Mouse (Mus musculus) intestine, embryonic 14.5 days (tissue): ENCODE measurements around the gene Hnrnpl. TPM values are rescaled to one million over a fixed set of nuclear protein-coding genes. Genes with fewer than 3 reads are reported as not detected.

Source experiments
- ATAC-seq: fragments of 200-750 bp; cut with Nextera tagmentation; replicated peaks from 2 replicates; pipeline ENCODE4 v1.8.0; 2017; ENCODE audit warnings: low read depth, moderate number of reproducible peaks, moderate TSS enrichment, moderate library complexity; ENCODE audit not compliant: low FRiP score, low TSS enrichment
- DNase-seq: peaks from one replicate; pipeline ENCODE4 v3.0.0-alpha.2; 2018; ENCODE audit warnings: low spot score
- H3K27ac ChIP-seq: fragments of 300-500 bp; sonication (generic); 2 replicates; pipeline ENCODE4 v1.5.1; 2014; ENCODE audit warnings: low read depth, mild to moderate bottlenecking, control low read depth
- H3K27me3 ChIP-seq: fragments of 300-500 bp; sonication (generic); replicated peaks from 2 replicates; pipeline ENCODE4 v1.6.1; 2014; ENCODE audit warnings: low read length, control low read depth; ENCODE audit not compliant: control insufficient read depth, insufficient read depth
- H3K36me3 ChIP-seq: fragments of 300-500 bp; sonication (generic); 2 replicates; pipeline ENCODE4 v1.6.1; 2014; ENCODE audit warnings: low read length, control low read depth; ENCODE audit not compliant: control insufficient read depth, insufficient read depth
- H3K4me1 ChIP-seq: fragments of 300-500 bp; sonication (generic); replicated peaks from 2 replicates; pipeline ENCODE4 v1.6.1; 2014; ENCODE audit warnings: low read length, control low read depth, mixed read lengths; ENCODE audit not compliant: control insufficient read depth, insufficient read depth
- H3K4me2 ChIP-seq: fragments of 300-500 bp; sonication (generic); 2 replicates; pipeline ENCODE4 v1.6.1; 2014; ENCODE audit warnings: low read length
- H3K4me3 ChIP-seq: fragments of 300-500 bp; sonication (generic); 2 replicates; pipeline ENCODE4 v1.5.1; 2014; ENCODE audit warnings: low read depth, low read length, control low read depth, mixed read lengths
- H3K9ac ChIP-seq: fragments of 300-500 bp; sonication (generic); 2 replicates; pipeline ENCODE4 v1.6.1; 2014; ENCODE audit warnings: mild to moderate bottlenecking, low read length
- H3K9me3 ChIP-seq: fragments of 300-500 bp; sonication (generic); 2 replicates; pipeline ENCODE4 v1.6.1; 2016; ENCODE audit warnings: low read length, control low read depth; ENCODE audit not compliant: control insufficient read depth
- WGBS: fragments of 180-500 bp; shearing (Covaris S2); extraction: QIAGEN DNeasy Blood & Tissue Kit; methylation state at CpG from one replicate; pipeline ENCODE4 v1.1.7; 2014; 5-methylcytosine and 5-hydroxymethylcytosine counted together
- polyA plus RNA-seq: library from polyadenylated mRNA; unstranded; fragments of >200 nt; fragmentation: Nextera tagmentation; extraction: Ambion mirVana; gene quantifications from 2 replicates; pipeline ENCODE4 v1.2.1, GENCODE M21; 2014

Hnrnpl gene
- 232 and 241 TPM in 2 replicates for polyA plus RNA-seq

GRCm38 (mm10) chr7:28808221-28808941 is at the start of gene Hnrnpl:
Hnrnpl (plus strand) TSS chr7:28808541.
- Histone ChIP-seq H3K4me1 (peaks cover 28% of the 10 kb centered on the region), H3K9me3 (no peaks in the 10 kb centered on the region), H3K36me3 (peaks cover 16% of the 10 kb centered on the region), H3K4me3 (peak within 1 kb of the TSS; percentile 84), H3K4me2 (peak within 1 kb of the TSS; percentile 66), H3K27ac (peak within 1 kb of the TSS; percentile 100), H3K9ac (peak within 1 kb of the TSS; percentile 94), H3K27me3 (no peaks in the 10 kb centered on the region)
- WGBS: 2% methylated on average over 35 of the region's 35 CpGs
- ATAC-seq: peak; percentile 2
- DNase-seq: no peak

DNA sequence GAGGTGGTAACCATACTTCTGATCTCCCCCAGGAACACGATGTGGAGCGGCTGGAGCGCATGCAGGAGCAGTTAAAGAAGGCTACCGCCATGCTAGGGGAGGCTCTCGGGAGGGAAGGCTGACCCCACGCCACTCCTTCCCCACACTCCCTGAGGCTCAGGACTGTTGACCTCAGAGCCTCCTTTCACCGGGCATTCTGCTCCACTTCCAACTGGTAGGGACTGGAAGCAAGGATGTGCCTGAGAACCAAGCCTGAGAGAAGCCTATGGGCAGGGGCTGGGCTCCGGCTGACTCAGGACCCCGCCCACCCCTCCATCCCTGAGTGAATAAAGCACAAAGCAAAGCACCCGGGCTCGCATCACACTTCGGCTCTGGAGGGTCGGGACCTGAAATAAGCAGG is 49.7 kb upstream of the Hnrnpl start:
- 84% methylated on average over 13 of the region's 13 CpGs for WGBS
- H3K9ac ChIP-seq: no peak overlapping the region
- H3K4me2 ChIP-seq: no peak overlapping the region
- ATAC-seq (no peak), DNase-seq (no peak)
- H3K4me3 ChIP-seq: no peak overlapping the region
- H3K4me1 ChIP-seq: 0 out of 2 replicates have a peak, but pooled peaks cover 5% of the 10 kb centered on the region
- H3K9me3 ChIP-seq: no peaks in the 10 kb centered on the region
- H3K27me3 ChIP-seq: peaks cover 16% of the 10 kb centered on the region
- peaks cover 19% of the 10 kb centered on the region for H3K36me3 ChIP-seq
- no peak overlapping the region for H3K27ac ChIP-seq

GRCm38 (mm10) chr7:28761907-28762306 is 46.4 kb upstream of the Hnrnpl start:
- peaks cover 1% of the 10 kb centered on the region; the same call in 1 of the 2 replicates for H3K27me3 ChIP-seq
- 90% methylated on average over 9 of the region's 9 CpGs for WGBS

DNA sequence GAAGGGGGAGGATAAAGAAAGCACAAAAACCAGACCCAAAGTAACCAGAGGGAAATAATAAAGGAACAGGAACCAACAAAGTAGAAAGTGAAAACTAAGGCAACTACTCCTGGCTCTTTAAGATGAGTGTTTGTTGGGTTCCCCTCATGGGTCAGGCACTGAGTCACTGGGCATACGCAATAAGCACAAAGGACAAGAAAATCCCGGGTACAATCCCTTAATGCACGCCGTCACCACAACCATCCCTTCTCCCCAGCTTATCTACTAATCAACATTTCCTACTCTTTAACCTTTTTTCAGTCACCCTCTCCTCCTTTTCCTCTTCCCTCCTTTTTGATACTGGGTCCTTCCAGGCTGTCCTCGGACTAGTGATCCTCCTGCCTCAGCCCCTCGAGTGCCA is 43.1 kb upstream of the Hnrnpl start:
- Histone ChIP-seq H3K4me1 (peaks cover 11% of the 10 kb centered on the region), H3K9me3 (no peaks in the 10 kb centered on the region), H3K36me3 (peaks cover 14% of the 10 kb centered on the region), H3K4me2 (peak overlapping the region; percentile 79), H3K9ac (no peak overlapping the region), H3K4me3 (no peak overlapping the region), H3K27ac (no peak overlapping the region), H3K27me3 (no peaks in the 10 kb centered on the region)
- DNase-seq (no peak), ATAC-seq (no peak)
- 86% methylated on average over 6 of the region's 6 CpGs for WGBS

More at GRCm38 (mm10) chr7:28761907-28762306, 46.4 kb upstream of the Hnrnpl start:
- Histone ChIP-seq H3K9ac (no peak overlapping the region), H3K9me3 (no peaks in the 10 kb centered on the region), H3K27ac (no peak overlapping the region), H3K36me3 (peaks cover 19% of the 10 kb centered on the region), H3K4me3 (no peak overlapping the region), H3K4me2 (no peak overlapping the region), H3K4me1 (peaks cover 7% of the 10 kb centered on the region)
- ATAC-seq: no peak
- no peak for DNase-seq

GRCm38 (mm10) chr7:28766173-28766879 is 42.0 kb upstream of the Hnrnpl start, which contains the start of gene Sirt2:
Sirt2 (plus strand) TSS chr7:28766735.
- H3K27me3 ChIP-seq: no peaks in the 10 kb centered on the region
- ATAC-seq: peak; percentile 98
- no peak within 1 kb of the TSS for H3K27ac ChIP-seq
- H3K4me2 ChIP-seq: peak within 1 kb of the TSS; percentile 79
- peaks cover 11% of the 10 kb centered on the region for H3K4me1 ChIP-seq
- under 1% methylated on average over 45 of the region's 45 CpGs for WGBS
- peak within 1 kb of the TSS; percentile 78 for H3K4me3 ChIP-seq
- peak; percentile 96 for DNase-seq
- H3K36me3 ChIP-seq: peaks cover 6% of the 10 kb centered on the region
- H3K9ac ChIP-seq: peak within 1 kb of the TSS; percentile 53
- no peaks in the 10 kb centered on the region for H3K9me3 ChIP-seq

DNA sequence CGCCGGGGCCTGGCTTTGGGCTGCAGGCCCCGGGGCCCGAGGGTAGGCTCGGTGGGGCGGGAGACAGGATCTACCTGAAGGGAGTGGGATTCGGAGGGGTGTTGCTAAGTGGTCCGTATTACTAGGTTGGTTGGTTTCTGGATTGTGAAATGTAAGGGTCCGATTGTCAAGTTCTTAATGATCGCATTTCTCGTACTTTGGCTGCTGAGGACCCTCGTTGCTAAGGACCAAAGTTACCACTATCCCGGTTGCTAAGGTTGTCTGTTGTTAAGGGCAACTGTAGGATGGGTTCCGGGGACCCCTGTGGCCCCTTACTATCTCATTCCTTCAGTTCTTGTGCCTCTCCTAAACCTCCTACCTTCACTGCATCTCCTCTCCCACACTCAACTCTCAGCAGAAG is 41.4 kb upstream of the Hnrnpl start:
- no peak for ATAC-seq

DNA sequence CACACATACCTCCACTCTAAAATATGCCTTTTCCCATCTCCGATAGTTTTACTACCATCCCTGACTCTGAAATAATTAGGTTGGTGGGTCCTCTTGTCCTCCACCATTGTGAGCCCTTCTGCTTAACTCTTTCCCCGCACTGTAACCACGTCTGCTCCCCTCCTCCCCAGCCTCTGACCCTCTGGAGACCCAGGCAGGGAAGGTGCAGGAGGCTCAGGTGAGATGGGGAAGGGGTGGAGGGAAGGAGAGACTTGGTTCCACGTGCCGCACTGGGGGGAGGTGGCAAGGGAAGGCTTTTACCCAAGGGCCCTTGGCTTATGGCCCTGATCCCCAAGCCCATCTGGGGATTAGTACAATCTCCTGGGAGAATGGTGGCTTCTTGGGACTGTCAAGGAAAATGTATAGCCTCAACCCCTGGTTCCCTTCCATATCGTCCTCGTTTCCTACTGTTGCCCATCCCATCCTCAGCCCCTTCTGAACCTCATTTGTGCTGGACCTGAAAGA is 40.8 kb upstream of the Hnrnpl start, which contains the start of gene Nfkbib:
TSS of gene Nfkbib (minus strand) at position 51 of the 504 bp plus-strand sequence.
- Histone ChIP-seq H3K27ac (no peak within 1 kb of the TSS), H3K9ac (peak within 1 kb of the TSS; percentile 53), H3K9me3 (no peaks in the 10 kb centered on the region), H3K4me2 (peak within 1 kb of the TSS; percentile 79), H3K27me3 (no peaks in the 10 kb centered on the region), H3K4me3 (peak within 1 kb of the TSS; percentile 78), H3K36me3 (no peaks in the 10 kb centered on the region), H3K4me1 (peaks cover 11% of the 10 kb centered on the region)
- no peak for DNase-seq
- WGBS: 55% methylated on average over 7 of the region's 7 CpGs
- ATAC-seq: no peak

More for the DNA sequence above, 41.4 kb upstream of the Hnrnpl start:
- Histone ChIP-seq H3K9me3 (no peaks in the 10 kb centered on the region), H3K27me3 (no peaks in the 10 kb centered on the region), H3K36me3 (no peaks in the 10 kb centered on the region), H3K4me1 (peaks cover 11% of the 10 kb centered on the region), H3K4me3 (peak overlapping the region; percentile 78), H3K9ac (peak overlapping the region; percentile 53), H3K4me2 (peak overlapping the region; percentile 59), H3K27ac (no peak overlapping the region)
- 4% methylated on average over 14 of the region's 14 CpGs for WGBS
- no peak for DNase-seq

DNA sequence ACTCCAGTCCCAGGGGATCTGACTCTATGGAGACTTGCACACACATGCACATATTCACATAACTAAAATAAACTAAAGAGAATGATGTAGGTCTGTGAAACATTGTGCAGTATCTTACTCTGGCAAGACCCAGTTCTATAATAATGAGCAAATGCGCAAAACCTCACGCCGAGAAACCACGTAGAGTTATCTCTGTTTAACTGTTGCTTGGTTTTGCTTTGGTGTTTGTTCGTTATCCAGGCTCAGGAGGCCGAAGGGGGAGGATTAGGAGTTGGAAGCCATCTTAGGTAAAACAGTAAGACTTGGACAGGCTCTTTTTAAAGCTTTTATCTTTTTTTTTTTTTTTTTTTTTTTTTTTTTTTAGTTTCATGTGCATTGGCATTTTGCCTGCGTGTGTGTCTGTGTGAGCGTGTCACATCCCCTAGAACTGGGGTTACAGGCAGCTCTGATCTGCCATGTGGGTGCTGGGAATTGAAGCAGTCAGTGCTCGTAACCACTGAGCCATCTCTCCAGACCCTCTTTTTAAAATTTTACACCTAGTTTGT is 38.9 kb upstream of the Hnrnpl start:
- Histone ChIP-seq H3K27ac (no peak overlapping the region), H3K4me1 (peaks cover 11% of the 10 kb centered on the region), H3K36me3 (no peaks in the 10 kb centered on the region), H3K9ac (no peak overlapping the region), H3K4me3 (no peak overlapping the region), H3K9me3 (no peaks in the 10 kb centered on the region), H3K27me3 (no peaks in the 10 kb centered on the region), H3K4me2 (no peak overlapping the region)
- DNase-seq (no peak), ATAC-seq (no peak)
- 89% methylated on average over 9 of the region's 9 CpGs for WGBS
